Mouse (Mus musculus) spleen, adult 2 months (tissue): Measurements from ENCODE around the gene Ccdc59.

Experiments
- CTCF ChIP-seq: fragments of 200-500 bp; IDR thresholded peaks from 2 replicates; pipeline ENCODE4 v1.5.1; 2011; ENCODE audit warnings: mild to moderate bottlenecking, inconsistent platforms; ENCODE audit not compliant: insufficient read depth, insufficient read length, insufficient replicate concordance; ENCODE audit errors: extremely low read depth
- POLR2A ChIP-seq: fragments of 200-500 bp; IDR thresholded peaks from 2 replicates; pipeline ENCODE4 v1.6.1; 2011; ENCODE audit warnings: low read depth, low read length, inconsistent platforms

- no peak for TF ChIP-seq POLR2A
- TF ChIP-seq CTCF = no peak
Measured at GRCm38 (mm10) chr10:105797250-105797924, 43.5 kb upstream of the Ccdc59 start.
